Mouse (Mus musculus): Measurements from ENCODE around the gene Scgb2b27.
"Not testable (repeated sequence)": the region's sequence is repeated elsewhere in the genome, so short reads cannot be mapped to it uniquely, and the experiment has no call there.

Scgb2b27 gene

GRCm38 (mm10) chr7:34013842-34014241 is at the start of gene Scgb2b27:
Gene Scgb2b27 (minus strand): TSS chr7:34013942.
- no peak for DNase-seq (ENCODE audit: low spot score in 2 of 2)

DNA sequence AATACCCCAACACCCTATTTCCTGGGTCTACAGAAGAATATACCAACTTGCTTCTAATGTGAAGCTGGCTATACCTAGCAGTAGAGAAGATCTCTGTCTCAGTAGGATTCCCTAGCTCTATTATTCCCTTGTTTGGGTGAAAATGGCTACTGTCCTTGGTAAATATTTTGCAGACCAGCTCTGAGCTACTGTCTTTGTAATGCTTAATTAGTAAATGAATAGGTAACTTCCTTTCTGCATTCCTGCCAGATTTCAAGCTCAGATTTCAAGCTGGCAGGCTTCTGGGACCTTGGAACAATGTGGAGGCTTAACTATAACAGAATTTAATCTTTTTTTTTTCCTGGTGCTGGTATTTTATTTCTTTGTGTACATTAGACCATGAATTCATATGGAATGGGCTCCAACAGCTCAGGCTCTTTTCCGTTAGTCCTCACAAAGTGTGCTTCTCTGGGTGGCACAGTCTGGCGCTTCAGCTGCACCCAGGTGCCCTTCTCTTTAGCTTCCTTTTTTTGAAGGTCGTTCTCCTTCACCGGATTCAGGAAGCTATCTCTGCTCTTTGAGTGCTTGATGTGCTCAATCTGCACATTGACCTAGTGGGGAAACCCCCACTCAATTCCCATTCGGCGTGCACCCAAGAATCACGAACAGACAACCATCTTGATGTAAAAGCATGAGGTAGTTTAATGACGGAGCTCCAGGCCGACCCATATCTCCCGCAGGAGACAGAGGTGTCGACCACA is 22.5 kb upstream of the Scgb2b27 start:
- DNase-seq (ENCODE audit: low spot score in 2 of 2) = not testable (repeated sequence)

DNA sequence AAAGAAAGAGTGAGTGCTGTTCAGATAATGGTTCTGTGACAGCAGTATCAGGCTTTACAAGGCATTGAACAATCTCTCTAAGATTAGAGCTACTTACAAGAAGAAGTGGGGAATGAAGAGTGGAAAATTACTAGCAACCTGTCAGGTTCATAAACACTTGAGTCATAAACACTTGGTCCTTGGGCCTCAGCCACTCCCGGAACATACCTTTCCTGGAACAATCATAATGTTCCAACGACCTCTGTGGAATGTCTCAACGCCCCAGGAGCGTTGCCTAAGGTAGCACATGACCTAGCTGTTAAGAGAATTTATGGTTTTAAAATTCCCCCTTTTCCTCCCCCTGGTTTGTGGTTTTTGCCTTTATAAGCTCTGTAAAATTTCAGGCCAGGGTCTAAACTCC is 20.8 kb upstream of the Scgb2b27 start:
- DNase-seq (ENCODE audit: low spot score in 2 of 2) = not testable (repeated sequence)

DNA sequence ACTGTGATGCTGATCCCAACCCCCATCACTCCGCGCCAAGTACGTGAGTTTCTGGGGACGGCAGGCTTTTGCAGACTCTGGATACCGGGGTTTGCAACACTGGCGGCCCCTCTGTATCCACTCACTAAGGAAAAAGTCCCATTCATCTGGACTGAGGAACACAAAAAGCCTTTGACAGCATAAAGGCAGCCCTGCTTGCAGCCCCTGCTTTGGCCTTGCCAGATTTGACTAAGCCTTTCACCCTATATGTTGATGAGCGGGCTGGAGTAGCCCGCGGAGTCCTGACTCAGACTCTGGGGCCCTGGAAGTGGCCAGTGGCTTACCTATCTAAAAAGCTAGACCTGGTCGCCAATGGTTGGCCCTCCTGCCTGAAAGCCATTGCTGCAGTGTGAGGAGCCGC is 16.3 kb upstream of the Scgb2b27 start:
- no peak for DNase-seq (ENCODE audit: low spot score in 2 of 2)

DNA sequence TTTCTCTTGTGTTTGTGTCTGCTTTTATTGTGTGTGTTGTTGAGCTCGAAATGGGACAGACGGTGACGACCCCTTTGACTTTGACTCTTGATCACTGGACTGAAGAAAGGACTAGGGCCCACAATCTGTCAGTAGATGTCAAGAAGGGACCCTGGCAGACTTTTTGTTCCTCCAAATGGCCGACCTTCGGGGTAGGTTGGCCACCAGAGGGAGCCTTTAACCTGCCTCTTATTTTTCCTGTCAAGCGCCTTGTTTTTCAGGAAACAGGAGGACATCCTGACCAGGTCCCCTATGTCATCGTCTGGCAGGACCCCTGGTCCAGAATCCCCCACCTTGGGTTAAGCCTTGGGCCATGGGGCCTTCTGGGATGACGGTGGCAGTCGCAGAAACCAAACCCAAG is 13.5 kb upstream of the Scgb2b27 start:
- DNase-seq (ENCODE audit: low spot score in 2 of 2) = not testable (repeated sequence)

DNA sequence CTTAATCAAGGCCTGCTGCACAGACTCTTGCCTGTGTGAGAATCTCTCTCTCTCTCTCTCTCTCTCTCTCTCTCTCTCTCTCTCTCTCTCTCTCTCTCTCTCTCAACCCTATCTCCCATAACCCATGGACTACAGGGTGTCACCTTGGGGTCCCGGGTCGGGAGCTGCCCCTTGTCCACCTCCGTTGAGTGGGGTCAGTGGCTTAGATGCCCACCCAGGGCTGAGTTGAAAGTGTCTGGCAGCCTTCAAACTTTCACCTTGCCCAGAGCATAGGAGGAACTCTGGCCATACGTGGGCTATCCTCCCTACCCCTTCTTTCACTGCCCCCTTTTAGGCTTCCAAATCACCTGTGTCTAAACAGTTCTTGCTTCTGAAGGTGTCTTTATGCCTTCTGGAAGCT is 11.9 kb upstream of the Scgb2b27 start:
- no peak for DNase-seq (ENCODE audit: low spot score in 2 of 2)

GRCm38 (mm10) chr7:34021183-34021582 is 7.4 kb upstream of the Scgb2b27 start, which contains the start of gene Scgb1b27:
Gene Scgb1b27 (plus strand): TSS chr7:34021483.
- not testable (repeated sequence) for DNase-seq (ENCODE audit: low spot score in 2 of 2)

- peak in 1 of 2 experiments; percentile 27 for DNase-seq (ENCODE audit: low spot score in 2 of 2)
These were observed 31.5 kb downstream of the Scgb2b27 start for GRCm38 (mm10) chr7:33982281-33982680.
